Mouse (Mus musculus) MEL (cell line): ENCODE data around the gene Lag3. TPM values are rescaled to one million over a fixed set of nuclear protein-coding genes. Genes with fewer than 3 reads are reported as not detected.

ENCODE experiments used
- DNase-seq: peaks from one replicate; pipeline ENCODE4 v3.0.0; 2011; ENCODE audit warnings: low read depth, low spot score
- H3K27ac ChIP-seq: 2 replicates; pipeline ENCODE4 v1.5.1; 2012; ENCODE audit warnings: low read depth, mild to moderate bottlenecking, control low read depth, low read length, moderate library complexity; ENCODE audit not compliant: control insufficient read depth
- H3K27me3 ChIP-seq, 2 experiments: fragments of 150-350 bp in 1 of 2; sonication (generic) in 1 of 2; 2 replicates each; pipeline ENCODE4 v1.6.1; 2012; ENCODE audit warnings: low read length in 2 of 2, mild to moderate bottlenecking in 2 of 2, improper control_type of control experiment in 1 of 2, moderate library complexity in 1 of 2; ENCODE audit not compliant: insufficient read depth in 2 of 2, control insufficient read depth in 1 of 2
- H3K36me3 ChIP-seq, 2 experiments: 2 replicates each; pipeline ENCODE4 v1.6.1; 2012 to 2014; ENCODE audit warnings: low read length in 2 of 2, improper control_type of control experiment in 1 of 2, inconsistent platforms in 1 of 2, mild to moderate bottlenecking in 1 of 2; ENCODE audit not compliant: insufficient read depth in 2 of 2, control insufficient read depth in 1 of 2
- H3K4me1 ChIP-seq, 2 experiments: fragments of 150-350 bp in 1 of 2; sonication (generic) in 1 of 2; 2 replicates each; pipeline ENCODE4 v1.6.1; 2012; ENCODE audit warnings: low read length in 2 of 2, improper control_type of control experiment in 1 of 2, mild to moderate bottlenecking in 1 of 2; ENCODE audit not compliant: insufficient read depth in 2 of 2, control insufficient read depth in 1 of 2
- H3K4me3 ChIP-seq, 2 experiments: fragments of 150-350 bp in 1 of 2; sonication (generic) in 1 of 2; 2 replicates each; pipeline ENCODE4 v1.5.1; 2012; ENCODE audit warnings: low read depth in 2 of 2, low read length in 2 of 2, mild to moderate bottlenecking in 2 of 2, moderate library complexity in 2 of 2, control low read depth in 1 of 2, improper control_type of control experiment in 1 of 2; ENCODE audit not compliant: control insufficient read depth in 1 of 2, insufficient read depth in 1 of 2
- H3K79me2 ChIP-seq: 2 replicates; pipeline ENCODE4 v1.6.1; 2012; ENCODE audit warnings: mild to moderate bottlenecking, low read length, moderate library complexity; ENCODE audit not compliant: control insufficient read depth, poor library complexity, insufficient read depth
- H3K9ac ChIP-seq: 2 replicates; pipeline ENCODE4 v1.6.1; 2012; ENCODE audit warnings: low read depth, mild to moderate bottlenecking, control low read depth, low read length, moderate library complexity; ENCODE audit not compliant: control insufficient read depth, poor library complexity, severe bottlenecking
- H3K9me3 ChIP-seq: fragments of 150-350 bp; sonication (generic); replicated peaks from 2 replicates; pipeline ENCODE4 v1.6.1; 2012; ENCODE audit warnings: mild to moderate bottlenecking, low read length, improper control_type of control experiment, moderate library complexity; ENCODE audit not compliant: insufficient read depth
- CHD2 ChIP-seq: IDR thresholded peaks from 2 replicates; pipeline ENCODE4 v1.6.1; 2011; ENCODE audit warnings: low read length, improper control_type of control experiment
- E2F4 ChIP-seq: IDR thresholded peaks from 2 replicates; pipeline ENCODE4 v1.6.1; 2011; ENCODE audit warnings: low read depth, low read length, improper control_type of control experiment, borderline replicate concordance
- ELF1 ChIP-seq: IDR thresholded peaks from 2 replicates; pipeline ENCODE4 v1.6.1; 2014; ENCODE audit warnings: low read depth, mild to moderate bottlenecking, inconsistent platforms, low read length, improper control_type of control experiment, moderate library complexity
- ETS1 ChIP-seq: IDR thresholded peaks from 2 replicates; pipeline ENCODE4 v1.6.1; 2012; ENCODE audit warnings: low read depth, mild to moderate bottlenecking, inconsistent platforms, low read length, improper control_type of control experiment, moderate library complexity
- HCFC1 ChIP-seq: IDR thresholded peaks from 2 replicates; pipeline ENCODE4 v1.6.1; 2012; ENCODE audit warnings: low read depth, mild to moderate bottlenecking, inconsistent platforms, low read length, improper control_type of control experiment, moderate library complexity
- MAFK ChIP-seq: IDR thresholded peaks from 2 replicates; pipeline ENCODE4 v1.6.1; 2011; ENCODE audit warnings: low read depth, mild to moderate bottlenecking, low read length, improper control_type of control experiment, borderline replicate concordance
- MAX ChIP-seq: IDR thresholded peaks from 2 replicates; pipeline ENCODE4 v1.6.1; 2011; ENCODE audit warnings: low read length, improper control_type of control experiment
- MAZ ChIP-seq: IDR thresholded peaks from 2 replicates; pipeline ENCODE4 v1.6.1; 2012; ENCODE audit warnings: low read depth, mild to moderate bottlenecking, inconsistent platforms, low read length, improper control_type of control experiment
- MEF2A ChIP-seq: IDR thresholded peaks from 2 replicates; pipeline ENCODE4 v1.6.1; 2014; ENCODE audit warnings: low read depth, mild to moderate bottlenecking, inconsistent platforms, low read length, improper control_type of control experiment; ENCODE audit not compliant: poor library complexity, insufficient replicate concordance, severe bottlenecking; ENCODE audit errors: extremely low read depth
- MXI1 ChIP-seq: IDR thresholded peaks from 2 replicates; pipeline ENCODE4 v1.6.1; 2011; ENCODE audit warnings: mild to moderate bottlenecking, low read depth, low read length, improper control_type of control experiment
- MYC ChIP-seq: IDR thresholded peaks from 2 replicates; pipeline ENCODE4 v1.6.1; 2011; ENCODE audit warnings: low read depth, mild to moderate bottlenecking, low read length, improper control_type of control experiment, moderate library complexity
- POLR2A ChIP-seq, 2 experiments: IDR thresholded peaks; 2 replicates each; pipeline ENCODE4 v1.6.1; 2011 to 2012; ENCODE audit warnings: low read length in 2 of 2, mild to moderate bottlenecking in 2 of 2, control low read depth in 1 of 2, improper control_type of control experiment in 1 of 2, low read depth in 1 of 2, moderate library complexity in 1 of 2; ENCODE audit not compliant: control insufficient read depth in 1 of 2, insufficient read depth in 1 of 2, poor library complexity in 1 of 2
- POLR2AphosphoS2 ChIP-seq: IDR thresholded peaks from 2 replicates; pipeline ENCODE4 v1.6.1; 2011; ENCODE audit warnings: low read length, improper control_type of control experiment
- POLR2AphosphoS5 ChIP-seq: IDR thresholded peaks from 2 replicates; pipeline ENCODE4 v1.6.1; 2012; ENCODE audit warnings: low read depth, borderline replicate concordance, mild to moderate bottlenecking, inconsistent platforms, low read length, moderate library complexity, mixed read lengths
- RCOR1 ChIP-seq: IDR thresholded peaks from 2 replicates; pipeline ENCODE4 v1.6.1; 2012; ENCODE audit warnings: low read depth, mild to moderate bottlenecking, inconsistent platforms, low read length, improper control_type of control experiment
- SIN3A ChIP-seq: IDR thresholded peaks from 2 replicates; pipeline ENCODE4 v1.6.1; 2012; ENCODE audit warnings: low read length, improper control_type of control experiment, inconsistent platforms
- SMC3 ChIP-seq: IDR thresholded peaks from 2 replicates; pipeline ENCODE4 v1.6.1; 2011; ENCODE audit warnings: low read depth, low read length, improper control_type of control experiment
- TBP ChIP-seq: IDR thresholded peaks from 2 replicates; pipeline ENCODE4 v1.8.0; 2011; ENCODE audit warnings: low read depth, low read length, improper control_type of control experiment
- UBTF ChIP-seq: IDR thresholded peaks from 2 replicates; pipeline ENCODE4 v1.6.1; 2012; ENCODE audit warnings: low read depth, mild to moderate bottlenecking, inconsistent platforms, low read length, improper control_type of control experiment, moderate library complexity, borderline replicate concordance; ENCODE audit not compliant: insufficient read depth
- USF1 ChIP-seq: IDR thresholded peaks from 2 replicates; pipeline ENCODE4 v1.6.1; 2014; ENCODE audit warnings: low read depth, mild to moderate bottlenecking, inconsistent platforms, low read length, improper control_type of control experiment, moderate library complexity
- USF2 ChIP-seq, 2 experiments: IDR thresholded peaks; 2 replicates each; pipeline ENCODE4 v1.6.1; 2011 to 2012; ENCODE audit warnings: improper control_type of control experiment in 2 of 2, low read length in 2 of 2, borderline replicate concordance in 1 of 2, inconsistent platforms in 1 of 2, low read depth in 1 of 2, mild to moderate bottlenecking in 1 of 2; ENCODE audit not compliant: insufficient read depth in 1 of 2
- ZC3H11A ChIP-seq: IDR thresholded peaks from 2 replicates; pipeline ENCODE4 v1.6.1; 2012; ENCODE audit warnings: low read depth, mild to moderate bottlenecking, inconsistent platforms, low read length, improper control_type of control experiment
- ZKSCAN1 ChIP-seq: IDR thresholded peaks from 2 replicates; pipeline ENCODE4 v1.6.1; 2012; ENCODE audit warnings: low read depth, mild to moderate bottlenecking, inconsistent platforms, low read length, improper control_type of control experiment, moderate library complexity
- ZMIZ1 ChIP-seq: IDR thresholded peaks from 2 replicates; pipeline ENCODE4 v1.6.1; 2012; ENCODE audit warnings: low read depth, mild to moderate bottlenecking, inconsistent platforms, low read length, improper control_type of control experiment, moderate library complexity
- ZNF384 ChIP-seq: IDR thresholded peaks from 2 replicates; pipeline ENCODE4 v1.6.1; 2012; ENCODE audit warnings: low read depth, mild to moderate bottlenecking, inconsistent platforms, low read length, improper control_type of control experiment
- polyA plus RNA-seq, 2 experiments: library from polyadenylated mRNA; stranded (reverse) in 1 of 2; unstranded in 1 of 2; fragments of >175 nt in 1 of 2; fragments of >200 nt in 1 of 2; gene quantifications; 2 replicates each; pipeline versions ENCODE4 v1.2.1 to v1.2.4; 2012; ENCODE audit warnings: low replicate concordance in 2 of 2, low read depth in 1 of 2; ENCODE audit not compliant: insufficient read length in 2 of 2, insufficient read depth in 1 of 2, missing spikeins in 1 of 2
- total RNA-seq: library from RNA; depleted of rRNA; stranded (reverse); fragments of 300-350 nt; gene quantifications from 2 replicates; pipeline ENCODE4 v1.2.3, GENCODE M21; 2012

Gene Lag3
- total and polyA plus RNA-seq, 3 experiments = 0.35 to 1.3 TPM; not detected in 1

- Histone ChIP-seq H3K9ac (no peak overlapping the region), H3K4me1 (no peaks in the 10 kb centered on the region), H3K27me3 (peaks cover 3 to 5% of the 10 kb centered on the region in 2 experiments), H3K36me3 (no peaks in the 10 kb centered on the region), H3K9me3 (no peaks in the 10 kb centered on the region), H3K4me3 (no peak overlapping the region), H3K27ac (no peak overlapping the region), H3K79me2 (no peaks in the 10 kb centered on the region)
- DNase-seq = no peak
- TF ChIP-seq E2F4 (no peak), UBTF (no peak), POLR2AphosphoS5 (no peak), MXI1 (no peak), POLR2A (IDR thresholded peaks at IDR 0.05; ENCODE audit: control insufficient read depth in 1 of 2, insufficient read depth in 1 of 2, low read depth in 1 of 2, low read length in 2 of 2, poor library complexity in 1 of 2) (no peak), RCOR1 (no peak), HCFC1 (no peak), MYC (no peak), USF2 (IDR thresholded peaks at IDR 0.05; ENCODE audit: borderline replicate concordance in 1 of 2, insufficient read depth in 1 of 2, low read depth in 1 of 2, low read length in 2 of 2) (no peak), ZMIZ1 (no peak), USF1 (no peak)
Observed at GRCm38 (mm10) chr6:124890997-124891396, 20.5 kb downstream of the Lag3 start.

GRCm38 (mm10) chr6:124888555-124889125 is 22.9 kb downstream of the Lag3 start:
- Histone ChIP-seq H3K36me3 (no peaks in the 10 kb centered on the region), H3K27ac (no peak overlapping the region), H3K9me3 (no peaks in the 10 kb centered on the region), H3K79me2 (no peaks in the 10 kb centered on the region), H3K4me1 (no peaks in the 10 kb centered on the region), H3K4me3 (no peak overlapping the region), H3K9ac (no peak overlapping the region), H3K27me3 (peaks cover 5% of the 10 kb centered on the region in 2 experiments)
- no peak for TF ChIP-seq ELF1
- no peak for TF ChIP-seq ZNF384
- no peak for TF ChIP-seq ETS1
- no peak for TF ChIP-seq E2F4
- TF ChIP-seq MAZ = no peak
- no peak for TF ChIP-seq ZC3H11A
- no peak for TF ChIP-seq CHD2
- no peak for TF ChIP-seq UBTF
- no peak for TF ChIP-seq SIN3A
- no peak for TF ChIP-seq MAFK
- no peak for TF ChIP-seq MXI1
- TF ChIP-seq POLR2AphosphoS2 = no peak
- no peak for TF ChIP-seq TBP
- no peak for TF ChIP-seq MAX
- TF ChIP-seq SMC3 = no peak
- no peak for TF ChIP-seq ZKSCAN1
- no peak for TF ChIP-seq USF2 (IDR thresholded peaks at IDR 0.05; ENCODE audit: borderline replicate concordance in 1 of 2, insufficient read depth in 1 of 2, low read depth in 1 of 2, low read length in 2 of 2)
- TF ChIP-seq MEF2A = no peak
- no peak for DNase-seq
